Mouse (Mus musculus): ENCODE measurements around the gene Pnkd.

DNA sequence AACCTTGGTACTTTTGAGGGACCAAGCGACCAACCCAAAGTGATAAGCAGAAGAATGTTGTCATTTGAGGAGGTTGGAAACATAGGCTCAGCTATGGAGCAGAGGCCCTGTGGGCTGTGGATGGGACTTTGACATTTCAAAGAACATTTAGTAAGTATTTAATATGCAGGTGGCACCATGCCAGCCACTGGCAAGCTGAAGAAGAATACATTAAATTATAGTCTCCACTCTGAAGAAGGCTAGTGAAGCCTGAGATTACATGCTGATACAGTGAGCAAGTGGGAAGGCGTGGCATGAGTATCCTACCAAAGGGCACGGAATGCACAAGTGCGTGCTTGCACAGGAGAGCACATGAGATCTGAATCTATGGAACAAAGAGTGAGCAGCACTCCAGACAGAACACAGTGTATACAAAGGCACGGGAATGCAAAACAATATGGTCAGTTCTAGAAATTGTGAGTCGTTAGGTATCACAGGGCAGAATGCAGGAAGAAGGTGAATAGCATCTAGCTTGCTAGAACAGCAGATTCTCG is 45.2 kb downstream of the Pnkd start:
- TF ChIP-seq CTCF (IDR thresholded peaks at IDR 0.05; ENCODE audit: insufficient read depth, low read length) (no peak), POLR2A (IDR thresholded peaks at IDR 0.05; ENCODE audit: borderline replicate concordance, extremely low read depth, low read depth, low read length) (no peak)
